Mouse (Mus musculus): ENCODE results near the gene Ccnf.

The Ccnf gene

GRCm38 (mm10) chr17:24223513-24223912 lies 27.8 kb downstream of the Ccnf start:
- DNase-seq (ENCODE audit: low spot score) = no peak

- DNase-seq (ENCODE audit: low spot score) = no peak
Observed at GRCm38 (mm10) chr17:24222653-24223052, 28.6 kb downstream of the Ccnf start.

- peak; percentile 91 for DNase-seq (ENCODE audit: low spot score)
Observed at GRCm38 (mm10) chr17:24220435-24221411, 30.6 kb downstream of the Ccnf start, which contains the start of gene Tedc2. Tedc2 (minus strand) TSS chr17:24220851.

- no peak for DNase-seq (ENCODE audit: low spot score)
Observed at GRCm38 (mm10) chr17:24216836-24217235, 34.4 kb downstream of the Ccnf start.

- no peak for DNase-seq (ENCODE audit: low spot score)
Observed at GRCm38 (mm10) chr17:24213186-24213585, 38.1 kb downstream of the Ccnf start.

- DNase-seq (ENCODE audit: low spot score) = no peak
Observed at GRCm38 (mm10) chr17:24212441-24213018, 38.8 kb downstream of the Ccnf start.

GRCm38 (mm10) chr17:24211631-24212440 lies 39.4 kb downstream of the Ccnf start:
- DNase-seq (ENCODE audit: low spot score) = no peak

GRCm38 (mm10) chr17:24210591-24210990 lies 40.7 kb downstream of the Ccnf start:
- no peak for DNase-seq (ENCODE audit: low spot score)

- no peak for DNase-seq (ENCODE audit: low spot score)
Observed at GRCm38 (mm10) chr17:24209916-24210240, 41.4 kb downstream of the Ccnf start.

GRCm38 (mm10) chr17:24209043-24209915 lies 42.0 kb downstream of the Ccnf start, which contains the start of gene Ntn3:
Ntn3 (minus strand) TSS chr17:24209531.
- DNase-seq (ENCODE audit: low spot score) = peak; percentile 89

GRCm38 (mm10) chr17:24208641-24209042 lies 42.6 kb downstream of the Ccnf start:
- no peak for DNase-seq (ENCODE audit: low spot score)

GRCm38 (mm10) chr17:24207768-24208640 lies 43.3 kb downstream of the Ccnf start:
- DNase-seq (ENCODE audit: low spot score) = no peak

GRCm38 (mm10) chr17:24206451-24207351 lies 44.6 kb downstream of the Ccnf start:
- peak; percentile 84 for DNase-seq (ENCODE audit: low spot score)

- DNase-seq (ENCODE audit: low spot score) = no peak
Observed at GRCm38 (mm10) chr17:24205908-24206361, 45.3 kb downstream of the Ccnf start.

GRCm38 (mm10) chr17:24205284-24205888 lies 45.9 kb downstream of the Ccnf start, which contains the start of gene Tbc1d24:
Tbc1d24 (minus strand) TSS chr17:24205562.
- peak; percentile 90 for DNase-seq (ENCODE audit: low spot score)

GRCm38 (mm10) chr17:24204846-24205245 lies 46.4 kb downstream of the Ccnf start:
- DNase-seq (ENCODE audit: low spot score) = no peak

- no peak for DNase-seq (ENCODE audit: low spot score)
Observed at GRCm38 (mm10) chr17:24203611-24204534, 47.4 kb downstream of the Ccnf start.

GRCm38 (mm10) chr17:24203068-24203467 lies 48.2 kb downstream of the Ccnf start:
- DNase-seq (ENCODE audit: low spot score) = peak; percentile 80
